Mouse (Mus musculus) C2C12 (cell line): ENCODE measurements around the gene Elovl5.

Experiments
- CEBPB ChIP-seq: IDR thresholded peaks from one replicate; pipeline ENCODE4 v1.6.1; 2011; ENCODE audit warnings: low read depth, mild to moderate bottlenecking, control low read depth, moderate library complexity
- CTCF ChIP-seq: IDR thresholded peaks from one replicate; pipeline ENCODE4 v1.5.1; 2011; ENCODE audit not compliant: control insufficient read depth, insufficient read depth, insufficient read length
- MAX ChIP-seq: IDR thresholded peaks from one replicate; pipeline ENCODE4 v1.6.1; 2011; ENCODE audit warnings: mild to moderate bottlenecking, control low read depth

GRCm38 (mm10) chr9:78024823-78025222 is 107.7 kb downstream of the Elovl5 start:
- TF ChIP-seq CEBPB (no peak), MAX (no peak), CTCF (peak; percentile 71)
